Mouse (Mus musculus) olfactory bulb, adult 2 months (tissue): ENCODE measurements at regions not wholly inside any gene's neighbourhood (a gene's known extent, or its start where the extent isn't known, plus 50 kb on each side); places are given as distances from the start of the nearest gene placed in this dataset.
"Not testable (repeated sequence)": the region's sequence is repeated elsewhere in the genome, so short reads cannot be mapped to it uniquely, and the experiment has no call there.

ENCODE experiments used
- H3K27ac ChIP-seq: fragments of 200-500 bp; 2 replicates; pipeline ENCODE4 v1.5.1; 2012; ENCODE audit warnings: low read depth, low read length; ENCODE audit not compliant: insufficient read depth
- H3K4me1 ChIP-seq: fragments of 200-500 bp; 2 replicates; pipeline ENCODE4 v1.6.1; 2012; ENCODE audit warnings: low read length; ENCODE audit not compliant: control insufficient read depth, insufficient read depth
- H3K4me3 ChIP-seq: fragments of 200-500 bp; 2 replicates; pipeline ENCODE4 v1.5.1; 2012; ENCODE audit warnings: mild to moderate bottlenecking, low read depth, low read length, moderate library complexity; ENCODE audit not compliant: insufficient read depth
- CTCF ChIP-seq: fragments of 200-500 bp; IDR thresholded peaks from 2 replicates; pipeline ENCODE4 v1.5.1; 2012; ENCODE audit warnings: low read depth, mild to moderate bottlenecking, low read length, moderate library complexity; ENCODE audit not compliant: insufficient read depth
- POLR2A ChIP-seq: fragments of 200-500 bp; IDR thresholded peaks from 2 replicates; pipeline ENCODE4 v1.6.1; 2012; ENCODE audit warnings: mild to moderate bottlenecking, low read depth, low read length, moderate library complexity; ENCODE audit not compliant: insufficient read depth
- WGBS: fragments of 180-500 bp; shearing (Covaris S2); methylation state at CpG from one replicate; pipeline ENCODE4 v1.1.7; 2018; 5-methylcytosine and 5-hydroxymethylcytosine counted together

DNA sequence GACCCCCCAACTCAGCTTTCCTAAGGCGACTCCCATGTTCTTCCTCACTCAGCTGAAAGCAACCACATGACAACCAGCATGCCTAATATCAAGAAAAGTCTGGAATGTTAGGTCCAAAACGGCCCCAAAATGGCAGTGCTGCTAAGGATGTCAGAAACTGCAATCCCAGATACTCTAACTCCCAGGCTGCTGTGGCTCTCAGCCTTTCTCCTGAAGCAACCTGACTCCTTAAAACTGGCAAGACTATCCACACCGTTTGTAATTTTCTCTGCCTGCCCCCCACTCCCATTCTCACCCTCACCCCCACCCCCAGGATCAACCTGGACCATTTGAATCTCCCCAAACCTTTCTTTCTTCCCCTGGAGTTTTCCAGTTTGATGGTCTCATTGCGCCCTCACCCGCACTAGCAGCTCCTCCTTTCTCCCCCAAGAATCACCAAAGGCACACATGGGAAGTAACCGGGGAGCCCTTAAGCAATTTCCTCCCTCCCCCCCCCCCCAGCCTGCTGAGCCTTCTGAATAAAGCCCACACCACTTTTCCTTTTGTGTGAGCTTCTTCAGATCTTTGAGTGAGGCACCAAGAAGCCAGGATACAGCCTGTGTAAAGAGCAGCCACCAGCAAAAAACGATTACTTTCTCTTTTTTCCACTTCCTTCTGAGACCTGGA, 106.7 kb upstream of the Ipo5 start:
- H3K27ac ChIP-seq, result no peak overlapping the region
- TF ChIP-seq CTCF (no peak), POLR2A (no peak)
- H3K4me1 ChIP-seq, result no peaks in the 10 kb centered on the region
- WGBS, result 35% methylated on average over 7 of the region's 7 CpGs
- no peak overlapping the region for H3K4me3 ChIP-seq

DNA sequence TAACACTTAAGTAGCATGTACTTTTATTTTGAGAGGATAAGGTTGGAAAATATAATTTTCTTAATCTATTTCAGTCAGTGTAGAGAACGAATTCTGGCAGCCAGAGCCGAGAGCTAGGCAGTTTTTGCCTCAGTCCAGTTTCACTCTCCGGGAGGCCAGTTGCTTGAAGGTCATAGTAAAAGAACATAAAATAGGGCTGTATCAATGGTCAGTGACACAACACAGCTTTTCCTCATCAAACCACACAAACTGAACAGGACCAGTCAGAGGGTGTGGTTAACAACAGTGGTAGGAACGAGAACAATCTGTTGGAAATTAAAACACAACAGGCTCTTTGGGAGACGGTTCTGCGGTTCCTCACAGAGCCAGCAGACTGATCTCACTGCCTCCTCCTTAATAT, 105.9 kb upstream of the Ipo5 start:
- Histone ChIP-seq H3K4me1 (no peaks in the 10 kb centered on the region), H3K4me3 (no peak overlapping the region), H3K27ac (no peak overlapping the region)
- no peak for TF ChIP-seq CTCF
- no peak for TF ChIP-seq POLR2A
- 78% methylated on average over 6 of the region's 6 CpGs for WGBS

GRCm38 (mm10) chr14:120805816-120806552, 105.0 kb upstream of the Ipo5 start:
- H3K4me1 ChIP-seq, H3K4me3 ChIP-seq, H3K27ac ChIP-seq: not testable (repeated sequence)
- WGBS, result 57% methylated on average over 12 of the region's 12 CpGs

GRCm38 (mm10) chr14:120806553-120806893, 104.5 kb upstream of the Ipo5 start:
- H3K27ac ChIP-seq, result no peak overlapping the region
- 29% methylated on average over 9 of the region's 10 CpGs for whole genome bisulfite sequencing
- TF ChIP-seq POLR2A (no peak), CTCF (no peak)
- H3K4me1 ChIP-seq, result no peaks in the 10 kb centered on the region
- H3K4me3 ChIP-seq, result no peak overlapping the region

- no peak overlapping the region for H3K4me3 ChIP-seq
- 74% methylated on average over 6 of the region's 6 CpGs for WGBS
- no peak overlapping the region for H3K27ac ChIP-seq
- no peaks in the 10 kb centered on the region for H3K4me1 ChIP-seq
- TF ChIP-seq POLR2A (no peak), CTCF (no peak)
Observed at GRCm38 (mm10) chr14:120809321-120809720, 101.7 kb upstream of the Ipo5 start.

DNA sequence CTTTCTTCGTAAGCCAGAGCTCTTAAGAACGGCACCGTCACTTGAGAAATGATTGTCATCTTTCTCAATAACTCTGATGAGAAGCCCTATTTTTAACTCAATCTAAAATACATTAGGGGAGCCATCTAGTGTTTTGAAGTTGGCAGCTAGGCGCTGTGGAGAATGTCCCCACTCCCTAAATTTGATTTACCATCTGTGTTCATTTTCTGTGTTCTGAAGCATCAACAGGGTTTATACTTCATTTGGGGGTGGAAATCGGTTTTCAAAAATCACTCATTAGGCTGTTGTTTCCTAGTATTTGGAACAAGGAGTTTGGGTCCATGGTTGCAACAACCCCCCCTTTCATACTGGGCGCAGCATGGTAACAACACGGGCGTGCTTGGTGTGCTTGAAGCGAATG, 97.1 kb upstream of the Ipo5 start:
- no peak overlapping the region for H3K4me3 ChIP-seq
- H3K4me1 ChIP-seq, result no peaks in the 10 kb centered on the region
- TF ChIP-seq CTCF, result no peak
- no peak for TF ChIP-seq POLR2A
- 83% methylated on average over 9 of the region's 9 CpGs for WGBS
- H3K27ac ChIP-seq, result no peak overlapping the region

DNA sequence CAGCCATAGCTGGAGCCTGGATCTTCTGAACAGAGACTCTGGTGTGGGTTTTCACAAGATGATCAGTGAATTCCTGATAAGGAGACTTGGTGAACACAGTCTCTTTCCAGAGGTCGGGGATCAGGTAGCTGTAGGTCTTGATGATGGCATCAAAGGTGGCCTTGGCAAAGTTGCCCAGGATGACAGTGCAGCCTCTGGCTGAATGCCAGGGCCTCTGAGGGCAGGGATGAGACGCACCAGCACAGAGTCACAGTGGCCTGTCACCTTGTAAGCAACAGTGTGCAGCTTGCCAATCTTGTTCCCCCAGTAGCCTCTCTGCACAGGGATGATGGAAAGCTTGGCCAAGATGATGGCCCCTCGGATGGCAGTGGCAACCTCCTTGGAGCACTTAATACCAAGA, 95.9 kb upstream of the Ipo5 start:
- 83% methylated on average over 3 of the region's 3 CpGs for WGBS
- H3K4me3 ChIP-seq, H3K4me1 ChIP-seq, H3K27ac ChIP-seq: not testable (repeated sequence)

GRCm38 (mm10) chr14:120816529-120816928, 94.5 kb upstream of the Ipo5 start:
- H3K27ac ChIP-seq, result no peak overlapping the region
- WGBS, result 95% methylated on average over 2 of the region's 2 CpGs
- H3K4me3 ChIP-seq, result no peak overlapping the region
- TF ChIP-seq CTCF, result no peak
- TF ChIP-seq POLR2A, result no peak
- H3K4me1 ChIP-seq, result no peaks in the 10 kb centered on the region

DNA sequence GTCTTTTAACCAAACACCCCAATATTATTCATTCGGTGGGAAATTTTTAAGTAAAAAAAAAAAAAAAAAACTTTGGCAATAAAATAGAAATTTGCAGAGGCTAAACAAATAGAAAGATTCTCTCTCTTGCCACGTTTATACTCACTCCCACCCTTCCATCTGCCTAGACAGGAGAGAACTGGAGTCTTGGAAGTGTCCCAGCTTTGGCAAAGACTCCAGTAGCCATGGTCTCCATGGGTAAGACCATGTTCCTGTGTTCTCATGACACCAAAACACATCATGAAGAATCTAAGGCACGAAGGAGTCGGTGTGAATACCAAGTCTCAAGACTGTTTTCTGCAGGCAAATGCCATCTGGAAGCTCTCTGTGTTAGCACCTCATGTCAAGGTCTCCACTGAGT, 84.8 kb upstream of the Ipo5 start:
- TF ChIP-seq POLR2A (no peak), CTCF (no peak)
- Histone ChIP-seq H3K27ac (no peak overlapping the region), H3K4me1 (peaks cover 4% of the 10 kb centered on the region; the same call in 1 of the 2 replicates), H3K4me3 (no peak overlapping the region)
- 79% methylated on average over 4 of the region's 4 CpGs for WGBS

DNA sequence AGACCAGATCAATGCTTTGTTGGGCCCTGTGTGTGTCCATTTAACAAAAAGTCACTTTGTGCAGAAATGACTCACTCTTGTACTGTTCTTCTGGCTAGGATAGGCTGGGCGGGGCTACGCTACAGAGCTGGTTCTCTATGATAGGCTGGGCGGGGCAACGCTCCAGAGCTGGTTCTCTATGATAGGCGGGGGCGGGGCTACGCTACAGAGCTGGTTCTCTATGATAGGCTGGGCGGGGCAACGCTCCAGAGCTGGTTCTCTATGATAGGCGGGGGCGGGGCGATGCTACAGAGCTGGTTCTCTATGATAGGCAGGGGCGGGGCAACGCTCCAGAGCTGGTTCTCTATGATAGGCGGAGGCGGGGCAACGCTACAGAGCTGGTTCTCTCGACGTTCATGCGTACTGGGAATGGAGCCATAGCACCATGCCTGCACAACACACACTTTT, 80.6 kb upstream of the Ipo5 start:
- not testable (repeated sequence) for H3K4me3 ChIP-seq, H3K27ac ChIP-seq, H3K4me1 ChIP-seq
- WGBS, result 30% methylated on average over 20 of the region's 20 CpGs
